15 mouse cellular contexts compared by ENCODE assay signal in the genomic region with DNA sequence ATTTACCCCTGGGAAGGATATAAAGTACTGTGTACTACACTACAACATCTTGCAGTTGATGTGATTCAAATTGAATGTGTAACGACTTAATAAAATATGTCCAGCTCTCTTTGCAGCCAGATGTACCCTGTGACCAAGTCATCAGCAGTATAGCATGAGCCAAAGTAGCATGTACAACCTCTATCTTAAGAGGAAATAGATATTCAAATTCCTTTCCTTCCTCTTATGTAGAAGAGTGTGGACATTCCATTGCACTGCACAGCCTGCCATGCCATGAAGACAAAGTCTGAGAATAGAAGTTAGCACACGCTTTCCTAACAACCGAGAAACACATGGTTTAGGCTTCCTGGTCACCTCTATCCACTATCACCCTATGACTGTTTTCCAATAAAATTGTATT.
"Had no signal": no experiment of that assay in that cellular context is flagged by ENCODE, and none has a peak within 500 bp of the region (broad histone marks: within the 10 kb centered on the region; RNA-seq: fewer than 3 reads in every experiment).

No protein-coding gene starts in this region.

- H3K4me3 ChIP-seq: kidney, embryonic 15.5 days; left cerebral cortex, adult 2 months; midbrain, embryonic 12.5 days; midbrain, embryonic 15.5 days; stomach, embryonic 15.5 days had no signal

- DNase-seq: kidney, adult 11 months; kidney, adult 8-10 months; kidney, postnatal 10 days; kidney, postnatal 36 days; layer of hippocampus, postnatal 36 days; lung, embryonic 14.5 days; thymus, postnatal 25 days had no signal

- H3K9ac ChIP-seq: kidney, embryonic 15.5 days; lung, embryonic 14.5 days; midbrain, embryonic 12.5 days; midbrain, embryonic 15.5 days; stomach, embryonic 15.5 days had no signal

- H3K9me3 ChIP-seq: kidney, embryonic 15.5 days; midbrain, embryonic 12.5 days; midbrain, embryonic 15.5 days; stomach, embryonic 15.5 days had no signal

- H3K36me3 ChIP-seq: kidney, embryonic 15.5 days; midbrain, embryonic 12.5 days; midbrain, embryonic 15.5 days; stomach, embryonic 15.5 days had no signal

- H3K4me1 ChIP-seq: midbrain, embryonic 15.5 days; stomach, embryonic 15.5 days had no signal

- ATAC-seq: lung, postnatal 0 days; midbrain, embryonic 15.5 days had no signal

- H3K27me3 ChIP-seq: kidney, embryonic 15.5 days; midbrain, embryonic 12.5 days; midbrain, embryonic 15.5 days; stomach, embryonic 15.5 days had no signal

- H3K4me2 ChIP-seq: kidney, embryonic 15.5 days; liver, embryonic 11.5 days; lung, embryonic 14.5 days; midbrain, embryonic 12.5 days; midbrain, embryonic 15.5 days; stomach, embryonic 15.5 days had no signal

- H3K27ac ChIP-seq: kidney, embryonic 15.5 days; left cerebral cortex, adult 2 months; macrophage; midbrain, embryonic 12.5 days; midbrain, embryonic 15.5 days; stomach, embryonic 15.5 days had no signal
